Mouse (Mus musculus): ENCODE results near the gene Brwd1.
"Not testable (repeated sequence)": the region's sequence is repeated elsewhere in the genome, so short reads cannot be mapped to it uniquely, and the experiment has no call there.

Brwd1 gene

GRCm38 (mm10) chr16:96085597-96085996 lies 3.3 kb upstream of the Brwd1 start:
- in situ Hi-C loops (cut with MboI; ENCODE audit: low pct_unique_long_range_greater_than_20kb in 1 of 2, low sequenced_read_pairs in 2 of 2, unreplicated experiment in 1 of 2), result no loop called here

GRCm38 (mm10) chr16:96083179-96083646 lies 887 bp upstream of the Brwd1 start:
- in situ Hi-C loops (cut with MboI; ENCODE audit: low pct_unique_long_range_greater_than_20kb in 1 of 2, low sequenced_read_pairs in 2 of 2, unreplicated experiment in 1 of 2), result no loop called here

GRCm38 (mm10) chr16:96081742-96082241 lies 534 bp downstream of the Brwd1 start:
- in situ Hi-C loops (cut with MboI; ENCODE audit: low pct_unique_long_range_greater_than_20kb in 1 of 2, low sequenced_read_pairs in 2 of 2, unreplicated experiment in 1 of 2), result no loop called here

- in situ Hi-C loops (cut with MboI; ENCODE audit: low pct_unique_long_range_greater_than_20kb in 1 of 2, low sequenced_read_pairs in 2 of 2, unreplicated experiment in 1 of 2), result no loop called here
Measured at GRCm38 (mm10) chr16:96081331-96081730, 995 bp downstream of the Brwd1 start.

GRCm38 (mm10) chr16:96080524-96080923 lies 1.8 kb downstream of the Brwd1 start:
- in situ Hi-C loops (cut with MboI; ENCODE audit: low pct_unique_long_range_greater_than_20kb in 1 of 2, low sequenced_read_pairs in 2 of 2, unreplicated experiment in 1 of 2), result no loop called here

- in situ Hi-C loops (cut with MboI; ENCODE audit: low pct_unique_long_range_greater_than_20kb in 1 of 2, low sequenced_read_pairs in 2 of 2, unreplicated experiment in 1 of 2), result no loop called here
Measured at GRCm38 (mm10) chr16:96068364-96068763, 14.0 kb downstream of the Brwd1 start.

GRCm38 (mm10) chr16:96066174-96066573 lies 16.2 kb downstream of the Brwd1 start:
- in situ Hi-C loops (cut with MboI; ENCODE audit: low pct_unique_long_range_greater_than_20kb in 1 of 2, low sequenced_read_pairs in 2 of 2, unreplicated experiment in 1 of 2), result no loop called here

GRCm38 (mm10) chr16:96064649-96065048 lies 17.7 kb downstream of the Brwd1 start:
- in situ Hi-C loops (cut with MboI; ENCODE audit: low pct_unique_long_range_greater_than_20kb in 1 of 2, low sequenced_read_pairs in 2 of 2, unreplicated experiment in 1 of 2), result loop anchor here in 1 of 2 experiments (5.0 kb wide), 1 partner anchor 47 kb away; no protein-coding TSS in a partner anchor

GRCm38 (mm10) chr16:96044096-96044495 lies 38.2 kb downstream of the Brwd1 start:
- in situ Hi-C loops (cut with MboI; ENCODE audit: low pct_unique_long_range_greater_than_20kb in 1 of 2, low sequenced_read_pairs in 2 of 2, unreplicated experiment in 1 of 2), result no loop called here

- in situ Hi-C loops (cut with MboI; ENCODE audit: low pct_unique_long_range_greater_than_20kb in 1 of 2, low sequenced_read_pairs in 2 of 2, unreplicated experiment in 1 of 2), result no loop called here
Measured at GRCm38 (mm10) chr16:96040691-96041090, 41.6 kb downstream of the Brwd1 start.

GRCm38 (mm10) chr16:96039538-96039937 lies 42.8 kb downstream of the Brwd1 start:
- in situ Hi-C loops (cut with MboI; ENCODE audit: low pct_unique_long_range_greater_than_20kb in 1 of 2, low sequenced_read_pairs in 2 of 2, unreplicated experiment in 1 of 2), result no loop called here

- in situ Hi-C loops (cut with MboI; ENCODE audit: low pct_unique_long_range_greater_than_20kb in 1 of 2, low sequenced_read_pairs in 2 of 2, unreplicated experiment in 1 of 2), result no loop called here
Measured at GRCm38 (mm10) chr16:96034473-96034872, 47.9 kb downstream of the Brwd1 start.

- in situ Hi-C loops (cut with MboI; ENCODE audit: low pct_unique_long_range_greater_than_20kb in 1 of 2, low sequenced_read_pairs in 2 of 2, unreplicated experiment in 1 of 2), result no loop called here
Measured at GRCm38 (mm10) chr16:96032368-96033043, 49.8 kb downstream of the Brwd1 start.

GRCm38 (mm10) chr16:96030476-96031102 lies 51.7 kb downstream of the Brwd1 start:
- in situ Hi-C loops (cut with MboI; ENCODE audit: low pct_unique_long_range_greater_than_20kb in 1 of 2, low sequenced_read_pairs in 2 of 2, unreplicated experiment in 1 of 2), result no loop called here

GRCm38 (mm10) chr16:96026256-96026655 lies 56.1 kb downstream of the Brwd1 start:
- in situ Hi-C loops (cut with MboI; ENCODE audit: low pct_unique_long_range_greater_than_20kb in 1 of 2, low sequenced_read_pairs in 2 of 2, unreplicated experiment in 1 of 2), result no loop called here

GRCm38 (mm10) chr16:96025244-96025643 lies 57.1 kb downstream of the Brwd1 start:
- in situ Hi-C loops (cut with MboI; ENCODE audit: low pct_unique_long_range_greater_than_20kb in 1 of 2, low sequenced_read_pairs in 2 of 2, unreplicated experiment in 1 of 2), result no loop called here

GRCm38 (mm10) chr16:96021045-96021444 lies 61.3 kb downstream of the Brwd1 start:
- in situ Hi-C loops (cut with MboI; ENCODE audit: low pct_unique_long_range_greater_than_20kb in 1 of 2, low sequenced_read_pairs in 2 of 2, unreplicated experiment in 1 of 2), result no loop called here

- in situ Hi-C loops (cut with MboI; ENCODE audit: low pct_unique_long_range_greater_than_20kb in 1 of 2, low sequenced_read_pairs in 2 of 2, unreplicated experiment in 1 of 2), result not testable (repeated sequence)
Measured at GRCm38 (mm10) chr16:96009124-96009523, 73.2 kb downstream of the Brwd1 start.

GRCm38 (mm10) chr16:96004278-96004677 lies 78.0 kb downstream of the Brwd1 start:
- in situ Hi-C loops (cut with MboI; ENCODE audit: low pct_unique_long_range_greater_than_20kb in 1 of 2, low sequenced_read_pairs in 2 of 2, unreplicated experiment in 1 of 2), result not testable (repeated sequence)

GRCm38 (mm10) chr16:95999291-95999690 lies 83.0 kb downstream of the Brwd1 start:
- in situ Hi-C loops (cut with MboI; ENCODE audit: low pct_unique_long_range_greater_than_20kb in 1 of 2, low sequenced_read_pairs in 2 of 2, unreplicated experiment in 1 of 2), result loop anchor here in 1 of 2 experiments (25.0 kb wide), 1 partner anchor 338 kb away; no protein-coding TSS in a partner anchor

Measured in mouse embryonic stem cell (cell line).